Mouse (Mus musculus) megakaryocyte-erythroid progenitor cell, adult 5-6 weeks (primary cell): ENCODE results near the gene Slc6a2. TPM values are rescaled to one million over a fixed set of nuclear protein-coding genes. Genes with fewer than 3 reads are reported as not detected.

Experiments
- ATAC-seq: replicated peaks from 2 replicates; pipeline ENCODE4 v1.8.0; 2016; ENCODE audit warnings: mild to moderate bottlenecking, inconsistent platforms; ENCODE audit not compliant: severe bottlenecking, poor library complexity, low FRiP score, low TSS enrichment
- total RNA-seq, 2 experiments: library from RNA; stranded (forward) in 1 of 2; stranded (reverse) in 1 of 2; fragments of 200-1000, 215-1000 nt in 1 of 2; fragments of >200 nt in 1 of 2; fragmentation: Nextera tagmentation in 1 of 2; gene quantifications; 2 replicates each; pipeline ENCODE4 v1.2.3; 2014 to 2017

Slc6a2 gene
- total RNA-seq, 2 experiments from 2014 or later, result not detected

GRCm38 (mm10) chr8:93014300-93014699 lies 54.4 kb downstream of the Slc6a2 start:
- no peak for ATAC-seq

GRCm38 (mm10) chr8:93021738-93022137 lies 61.9 kb downstream of the Slc6a2 start:
- no peak for ATAC-seq

GRCm38 (mm10) chr8:93030664-93031063 lies 70.8 kb downstream of the Slc6a2 start:
- ATAC-seq, result no peak

GRCm38 (mm10) chr8:93038831-93039230 lies 79.0 kb downstream of the Slc6a2 start:
- ATAC-seq, result no peak

GRCm38 (mm10) chr8:93040256-93040655 lies 80.4 kb downstream of the Slc6a2 start:
- ATAC-seq, result no peak

GRCm38 (mm10) chr8:93040776-93041567 lies 81.1 kb downstream of the Slc6a2 start:
- ATAC-seq, result no peak

GRCm38 (mm10) chr8:93043083-93043482 lies 83.2 kb downstream of the Slc6a2 start:
- ATAC-seq, result no peak

GRCm38 (mm10) chr8:93048092-93048491 lies 88.2 kb downstream of the Slc6a2 start, which contains the start of gene Ces1a:
Gene Ces1a, minus strand, starts transcription at chr8:93048192.
- no peak for ATAC-seq

GRCm38 (mm10) chr8:93048510-93049416 lies 88.9 kb downstream of the Slc6a2 start:
- ATAC-seq, result no peak

Other genes with a start within 250 kb of the Slc6a2 start
- gene Mmp2, start 132.8 kb upstream of the Slc6a2 start, total RNA-seq (2014; fragmentation: Nextera tagmentation), result not detected in 2 replicates
- 3.1 TPM in 1 of 2 replicates, not detected in the other for gene Mmp2, start 132.8 kb upstream of the Slc6a2 start, total RNA-seq (2017)
- gene Lpcat2, start 104.7 kb upstream of the Slc6a2 start, total RNA-seq (2014; fragmentation: Nextera tagmentation), result 0.42 and 1.4 TPM in 2 replicates
- gene Lpcat2, start 104.7 kb upstream of the Slc6a2 start, total RNA-seq (2017), result 3.6 and 4.6 TPM in 2 replicates
- gene Capns2, start 58.7 kb upstream of the Slc6a2 start, total RNA-seq (2014; fragmentation: Nextera tagmentation), result not detected in 2 replicates
- not detected in 2 replicates for gene Capns2, start 58.7 kb upstream of the Slc6a2 start, total RNA-seq (2017)
- not detected in 2 replicates for gene Ces1a, start 88.1 kb downstream of the Slc6a2 start, total RNA-seq (2014; fragmentation: Nextera tagmentation)
- not detected in 2 replicates for gene Ces1a, start 88.1 kb downstream of the Slc6a2 start, total RNA-seq (2017)
- not detected in 2 replicates for gene Ces1b, start 119.9 kb downstream of the Slc6a2 start, total RNA-seq (2014; fragmentation: Nextera tagmentation)
- not detected in 2 replicates for gene Ces1b, start 119.9 kb downstream of the Slc6a2 start, total RNA-seq (2017)
- not detected in 2 replicates for gene Ces1c, start 171.2 kb downstream of the Slc6a2 start, total RNA-seq (2014; fragmentation: Nextera tagmentation)
- gene Ces1c, start 171.2 kb downstream of the Slc6a2 start, total RNA-seq (2017), result not detected in 2 replicates
- not detected in 2 replicates for gene Ces1d, start 237.8 kb downstream of the Slc6a2 start, total RNA-seq (2014; fragmentation: Nextera tagmentation)
- not detected in 2 replicates for gene Ces1d, start 237.8 kb downstream of the Slc6a2 start, total RNA-seq (2017)